Comparison of ENCODE assay signal across 11 mouse cellular contexts in the genomic region with DNA sequence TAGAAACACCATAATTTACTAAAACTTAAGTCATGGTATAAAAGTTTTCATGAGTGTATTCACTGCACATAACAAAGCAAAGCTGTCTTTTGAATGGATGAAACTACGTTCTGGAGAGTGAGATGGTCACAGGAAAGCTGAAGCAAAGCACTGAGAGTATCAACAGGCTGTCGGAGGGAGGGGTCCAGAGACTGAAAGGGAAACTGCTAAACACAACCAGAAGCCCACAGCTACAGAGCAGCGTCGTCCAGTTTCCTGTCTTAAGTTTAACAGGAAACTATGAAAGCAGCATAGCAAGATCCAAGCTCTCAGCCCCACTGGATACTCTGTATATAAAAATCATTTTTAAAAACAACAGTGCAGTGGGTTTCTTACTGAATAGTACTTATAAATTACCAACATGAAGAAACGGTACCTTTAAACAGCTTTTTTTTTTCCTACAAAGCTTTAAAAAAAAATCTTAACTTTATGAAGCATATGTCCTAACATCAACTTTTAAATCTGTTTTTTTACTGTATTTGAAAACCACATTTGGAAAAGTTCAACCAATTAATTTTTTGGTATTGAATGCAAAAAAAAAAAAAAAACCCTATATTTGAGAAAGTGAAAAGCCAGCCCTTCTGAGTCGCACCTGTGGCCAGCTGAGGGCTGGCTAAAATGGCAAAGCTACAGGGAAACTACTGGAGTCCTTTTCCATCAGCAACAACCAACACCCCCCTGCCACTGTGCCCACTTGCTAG.
DNase-seq lines count a peak whose midpoint lies in the region; ATAC-seq and TF ChIP-seq lines count a peak whose summit lies in the region.
"Had no signal": no experiment of that assay in that cellular context is flagged by ENCODE, and none has a peak within 500 bp of the region (broad histone marks: within the 10 kb centered on the region; RNA-seq: fewer than 3 reads in every experiment).

No protein-coding gene starts in this region.

- H3K4me2 ChIP-seq in heart, embryonic 14.5 days (ENCODE audit: low read length): peak overlapping the region; percentile 31
- peak overlapping the region; percentile 78 for H3K4me2 ChIP-seq in CH12.LX (ENCODE audit: insufficient read depth, low read depth, poor library complexity, severe bottlenecking)
- peak overlapping the region; percentile 13; the same call in 1 of the 2 replicates for H3K4me2 ChIP-seq in liver, embryonic 13.5 days
- H3K4me2 ChIP-seq: hindbrain, embryonic 12.5 days had no signal

- H3K27ac ChIP-seq in heart, embryonic 14.5 days (replicated peaks in 1 of 2; ENCODE audit: control insufficient read depth in 1 of 2, insufficient read depth in 1 of 2, low read depth in 2 of 2, low read length in 2 of 2): peak overlapping the region in 1 of 2 experiments; percentile 47; a peak in 2 of 4 replicates
- no peak overlapping the region; the same call in 1 of the 2 replicates for H3K27ac ChIP-seq in CH12.LX (ENCODE audit: insufficient read depth, low read depth)
- no peak overlapping the region for H3K27ac ChIP-seq in liver, embryonic 13.5 days
- H3K27ac ChIP-seq: hindbrain, embryonic 12.5 days had no signal

- 50% methylated on average over 6 of the region's 6 CpGs for WGBS in heart, embryonic 14.5 days
- 26% methylated on average over 6 of the region's 6 CpGs for WGBS in liver, embryonic 13.5 days (ENCODE audit: insufficient replicate concordance)

- dilution Hi-C loops in CH12.LX (cut with MboI; ENCODE audit: extremely low pct_ligation_motif_present, extremely low pct_unique_long_range_greater_than_20kb, low sequenced_read_pairs): no loop called here

- TF ChIP-seq CTCF in CH12.LX (conservative IDR thresholded peaks at IDR 0.05 in 1 of 2, IDR thresholded peaks at IDR 0.05 in 1 of 2; ENCODE audit: low read depth in 2 of 2, low read length in 2 of 2): no peak

- no peak overlapping the region for H3K9ac ChIP-seq in heart, embryonic 14.5 days (ENCODE audit: low read length)
- peak overlapping the region; percentile 50; the same call in 1 of the 2 replicates for H3K9ac ChIP-seq in CH12.LX (ENCODE audit: insufficient read depth, low read depth)
- H3K9ac ChIP-seq in liver, embryonic 13.5 days: no peak overlapping the region
- H3K9ac ChIP-seq: hindbrain, embryonic 12.5 days had no signal

- ATAC-seq in heart, embryonic 14.5 days (ENCODE audit: insufficient number of reproducible peaks, insufficient read depth, low FRiP score, low read depth): no peak
- ATAC-seq in liver, embryonic 13.5 days (ENCODE audit: low read depth): 0 out of 2 replicates have a peak, but pooled peaks have one; percentile 31
- ATAC-seq in erythroid progenitor cell, adult 5-6 weeks (replicated peaks; ENCODE audit: low FRiP score, poor library complexity, severe bottlenecking): no peak

- H3K4me1 ChIP-seq in heart, embryonic 14.5 days (ENCODE audit: control insufficient read depth in 2 of 2, insufficient read depth in 2 of 2, low read length in 2 of 2): peaks cover 2 to 7% of the 10 kb centered on the region in 2 experiments; a peak in 3 of 4 replicates
- H3K4me1 ChIP-seq in CH12.LX (ENCODE audit: control insufficient read depth in 1 of 2, insufficient read depth in 2 of 2): peaks cover 3 to 37% of the 10 kb centered on the region in 2 experiments; a peak in 3 of 4 replicates
- H3K4me1 ChIP-seq in liver, embryonic 13.5 days (replicated peaks): 0 out of 2 replicates have a peak, but pooled peaks cover 5% of the 10 kb centered on the region
- H3K4me1 ChIP-seq: hindbrain, embryonic 12.5 days had no signal

- H3K4me3 ChIP-seq in heart, embryonic 14.5 days (ENCODE audit: control insufficient read depth in 1 of 2, insufficient read depth in 1 of 2, low read depth in 1 of 2, low read length in 2 of 2): no peak overlapping the region
- H3K4me3 ChIP-seq in CH12.LX (replicated peaks in 1 of 3; ENCODE audit: low read depth in 2 of 3, low read length in 2 of 3, poor library complexity in 1 of 3): peak overlapping the region in 1 of 3 experiments; percentile 0
- no peak overlapping the region for H3K4me3 ChIP-seq in liver, embryonic 13.5 days (replicated peaks)
- H3K4me3 ChIP-seq: erythroblast, embryonic 14.5 days; hindbrain, embryonic 12.5 days had no signal

- no peak for TF ChIP-seq POLR2A in CH12.LX (IDR thresholded peaks at IDR 0.05; ENCODE audit: low read depth, low read length)

- TF ChIP-seq RAD21 in CH12.LX (IDR thresholded peaks at IDR 0.05; ENCODE audit: low read depth, low read length): no peak

- peaks cover 15% of the 10 kb centered on the region for H3K79me2 ChIP-seq in CH12.LX (replicated peaks; ENCODE audit: control insufficient read depth, extremely low read depth, insufficient read depth, poor library complexity, severe bottlenecking)

- peaks cover 14% of the 10 kb centered on the region; the same call in 1 of the 2 replicates for H3K36me3 ChIP-seq in heart, embryonic 14.5 days (ENCODE audit: control insufficient read depth, insufficient read depth, low read length)
- H3K36me3 ChIP-seq in CH12.LX (replicated peaks in 1 of 2; ENCODE audit: control insufficient read depth in 1 of 2, insufficient read depth in 1 of 2, low read length in 1 of 2): peaks cover 15 to 34% of the 10 kb centered on the region in 2 experiments
- H3K36me3 ChIP-seq in liver, embryonic 13.5 days: no peaks in the 10 kb centered on the region
- peaks cover 2% of the 10 kb centered on the region; the same call in 1 of the 2 replicates for H3K36me3 ChIP-seq in splenic B cell, adult 2 months (ENCODE audit: control insufficient read depth, insufficient read depth, low read length, poor library complexity, severe bottlenecking)
- H3K36me3 ChIP-seq: hindbrain, embryonic 12.5 days had no signal

- DNase-seq in heart, adult 8-10 months (ENCODE audit: low spot score): no peak
- peak; percentile 66 for DNase-seq in CH12.LX (ENCODE audit: extremely low read depth)
- DNase-seq in liver, embryonic 13.5 days: no peak
- peak; percentile 32 for DNase-seq in splenic B cell, adult 2 months (ENCODE audit: low read depth, low spot score)
- no peak for DNase-seq in right cerebral cortex, postnatal 36 days (ENCODE audit: low spot score in 2 of 2)
- no peak for DNase-seq in urinary bladder, postnatal 14 days (ENCODE audit: low spot score)
- DNase-seq: layer of hippocampus, adult 9-11 months had no signal

- in situ Hi-C loops in CH12.LX (cut with MboI; ENCODE audit: low pct_ligation_motif_present, low pct_unique_long_range_greater_than_20kb, low sequenced_read_pairs): no loop called here

- H3K9me3 ChIP-seq in heart, embryonic 14.5 days (ENCODE audit: control insufficient read depth, low read length): no peaks in the 10 kb centered on the region
- no peaks in the 10 kb centered on the region for H3K9me3 ChIP-seq in CH12.LX (replicated peaks; ENCODE audit: low read length)
- no peaks in the 10 kb centered on the region for H3K9me3 ChIP-seq in liver, embryonic 13.5 days (replicated peaks)
- H3K9me3 ChIP-seq: hindbrain, embryonic 12.5 days had no signal

- TF ChIP-seq EP300 in CH12.LX (IDR thresholded peaks at IDR 0.05; ENCODE audit: low read length): 0 out of 2 replicates have a peak, but pooled peaks have one; percentile 3

- no peaks in the 10 kb centered on the region for H3K27me3 ChIP-seq in heart, embryonic 14.5 days (ENCODE audit: control insufficient read depth, insufficient read depth, low read length)
- no peaks in the 10 kb centered on the region for H3K27me3 ChIP-seq in CH12.LX (replicated peaks)
- no peaks in the 10 kb centered on the region for H3K27me3 ChIP-seq in liver, embryonic 13.5 days
- H3K27me3 ChIP-seq in splenic B cell, adult 2 months (ENCODE audit: control insufficient read depth, insufficient read depth, low read length, poor library complexity, severe bottlenecking): no peaks in the 10 kb centered on the region
- H3K27me3 ChIP-seq: hindbrain, embryonic 12.5 days had no signal

TF ChIP-seq in CH12.LX, 34 proteins besides CTCF, POLR2A, EP300 and RAD21:
- no peak for TF ChIP-seq ZKSCAN1 (IDR thresholded peaks at IDR 0.05; ENCODE audit: borderline replicate concordance, low read depth, low read length)
- TF ChIP-seq SIN3A (IDR thresholded peaks at IDR 0.05; ENCODE audit: low read length): 0 out of 2 replicates have a peak, but pooled peaks have one; percentile 32
- no peak for TF ChIP-seq NRF1 (IDR thresholded peaks at IDR 0.05; ENCODE audit: low read depth, low read length)
- TF ChIP-seq ZNF384 (IDR thresholded peaks at IDR 0.05; ENCODE audit: low read depth, low read length): peak; percentile 75; the same call in 1 of the 2 replicates
- TF ChIP-seq CHD1 (IDR thresholded peaks at IDR 0.05; ENCODE audit: low read depth, low read length): 0 out of 2 replicates have a peak, but pooled peaks have one; percentile 53
- TF ChIP-seq IRF4 (IDR thresholded peaks at IDR 0.05; ENCODE audit: low read depth, low read length): 0 out of 2 replicates have a peak, but pooled peaks have one; percentile 8
- 0 out of 2 replicates have a peak, but pooled peaks have one; percentile 15 for TF ChIP-seq ETS1 (conservative IDR thresholded peaks at IDR 0.05; ENCODE audit: low read depth, low read length)
- no peak for TF ChIP-seq MAX (IDR thresholded peaks at IDR 0.05; ENCODE audit: low read length)
- no peak for TF ChIP-seq PAX5 (IDR thresholded peaks at IDR 0.05; ENCODE audit: low read length)
- TF ChIP-seq MAZ (IDR thresholded peaks at IDR 0.05; ENCODE audit: low read depth, low read length): no peak
- TF ChIP-seq USF1 (IDR thresholded peaks at IDR 0.05; ENCODE audit: low read depth, low read length): no peak
- TF ChIP-seq ZC3H11A (IDR thresholded peaks at IDR 0.05; ENCODE audit: low read depth, low read length): no peak

Comparison
In these comparisons a context has a peak if more than half of its experiments do, and no peak if none do; other contexts are left out.
1. H3K4me2 ChIP-seq: peak in every context shown above with its lines; median percentile 78 in CH12.LX; 31 in heart, embryonic 14.5 days; 13 in liver, embryonic 13.5 days.
2. DNase-seq: peak in CH12.LX (single experiment) and splenic B cell, adult 2 months (single experiment); none in heart, adult 8-10 months (single experiment), liver, embryonic 13.5 days (single experiment), right cerebral cortex, postnatal 36 days (0 of 2) and urinary bladder, postnatal 14 days (single experiment).